Mouse (Mus musculus): ENCODE measurements around the gene Btnl10.

Gene Btnl10

DNA sequence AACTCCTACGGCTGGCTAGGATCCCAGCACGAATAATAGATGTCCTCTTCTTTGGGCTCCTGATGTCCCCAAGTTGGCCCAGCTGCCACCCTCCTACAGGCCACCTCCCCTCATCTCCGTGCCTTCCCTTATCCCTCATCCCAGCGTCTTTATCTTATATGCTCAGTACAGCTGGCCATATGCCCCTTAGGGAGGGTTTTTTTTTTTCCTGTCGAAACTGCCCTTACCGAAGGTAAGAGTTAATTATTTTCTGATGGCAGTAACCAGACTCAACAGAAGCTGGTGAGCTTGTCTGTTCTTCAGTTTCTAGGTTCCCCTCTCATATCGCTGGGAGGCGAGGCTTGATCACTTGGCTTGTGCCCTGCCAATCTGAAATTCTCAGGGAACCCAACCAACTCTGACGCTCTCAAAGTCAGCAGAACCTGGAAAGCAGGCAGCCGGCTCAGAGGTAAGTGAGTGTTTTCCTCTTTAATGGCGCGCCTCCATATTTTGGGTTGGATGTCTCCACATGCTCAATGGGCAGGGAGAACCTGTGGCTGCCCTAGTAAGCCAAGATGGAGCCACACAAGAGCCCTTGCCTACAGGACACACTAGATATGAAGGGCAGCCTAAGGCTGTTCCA, at the start of gene Btnl10:
Gene Btnl10, plus strand, starts transcription at position 164 of the 622 bp plus-strand sequence.
- DNase-seq (ENCODE audit: low read depth) = no peak

DNA sequence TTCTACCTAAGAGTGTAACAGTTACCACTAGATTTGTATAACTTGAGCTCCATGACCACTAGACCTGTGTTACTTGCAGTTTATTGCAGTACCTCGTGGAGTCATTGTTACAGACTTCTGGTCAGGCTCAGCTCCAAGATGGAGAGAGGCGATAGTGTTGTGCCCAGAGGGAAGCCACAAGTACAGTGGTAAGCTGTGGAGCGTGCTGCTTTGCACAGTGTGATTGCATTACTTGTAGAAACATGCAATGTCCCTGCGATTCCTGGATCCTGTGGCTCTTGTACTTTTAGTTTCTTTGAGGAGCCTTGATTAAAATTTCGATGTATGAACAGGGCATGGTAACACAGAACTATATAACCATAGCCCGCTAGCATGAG, 49.8 kb upstream of the Btnl10 start:
- no peak for DNase-seq (ENCODE audit: low read depth)

DNA sequence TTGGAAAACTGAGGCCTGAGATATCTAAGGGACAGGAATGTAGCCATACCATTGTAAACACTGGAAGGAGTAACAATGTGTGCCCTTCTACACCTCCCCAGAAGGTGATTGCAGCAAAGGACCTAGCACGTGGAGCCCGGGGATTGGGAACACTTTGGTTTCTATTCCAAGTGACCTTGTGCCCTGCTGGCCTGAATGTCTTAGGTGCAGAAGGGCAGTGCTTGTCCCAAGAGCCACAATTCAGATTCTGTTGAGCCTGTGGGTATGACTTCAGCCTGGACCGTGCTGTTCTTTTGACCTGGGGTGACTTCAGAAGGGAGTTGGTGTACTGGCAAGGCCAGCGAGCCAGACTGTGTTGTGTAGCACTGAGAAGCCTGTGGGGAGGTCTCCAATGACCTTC, 46.7 kb upstream of the Btnl10 start:
- no peak for DNase-seq (ENCODE audit: low read depth)

DNA sequence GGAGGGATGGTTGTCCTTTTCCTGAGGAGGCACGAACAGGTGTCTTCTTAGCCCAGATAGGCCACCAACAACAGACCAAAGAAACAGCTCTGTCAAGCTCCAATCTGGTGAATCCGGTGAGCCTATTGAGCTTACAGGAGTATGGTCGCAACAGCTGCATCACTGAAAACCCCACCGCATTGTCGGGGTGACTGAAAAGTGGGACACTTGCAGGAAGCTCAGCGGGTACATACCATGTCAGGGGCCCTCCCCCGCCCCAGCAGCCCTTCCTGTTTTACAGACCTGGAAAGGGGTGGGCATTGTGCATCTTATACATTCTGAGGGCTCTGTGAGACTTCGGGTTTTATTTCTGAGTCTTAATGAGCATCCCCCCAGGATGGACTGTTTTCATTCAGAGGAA, 34.0 kb upstream of the Btnl10 start:
- no peak for DNase-seq (ENCODE audit: low read depth)

DNA sequence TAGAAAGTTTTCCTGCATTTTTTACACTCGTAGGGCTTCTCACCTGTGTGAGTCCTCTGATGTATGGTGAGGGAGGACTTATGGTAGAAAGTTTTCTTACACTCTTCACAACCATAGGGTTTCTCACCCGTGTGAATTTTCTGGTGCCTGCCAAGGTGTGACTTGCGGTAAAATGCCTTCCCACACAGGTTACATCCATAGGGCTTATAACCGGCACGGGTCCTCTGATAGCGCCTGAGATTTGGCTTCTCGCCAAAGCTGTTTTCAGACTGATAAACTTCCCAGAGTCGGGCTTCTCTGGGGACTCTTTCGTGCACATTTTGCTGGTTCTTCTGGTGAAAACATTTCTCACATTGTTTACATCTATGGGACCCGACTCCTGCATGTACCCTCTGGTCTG, 27.2 kb upstream of the Btnl10 start:
- no peak for DNase-seq (ENCODE audit: low read depth)

DNA sequence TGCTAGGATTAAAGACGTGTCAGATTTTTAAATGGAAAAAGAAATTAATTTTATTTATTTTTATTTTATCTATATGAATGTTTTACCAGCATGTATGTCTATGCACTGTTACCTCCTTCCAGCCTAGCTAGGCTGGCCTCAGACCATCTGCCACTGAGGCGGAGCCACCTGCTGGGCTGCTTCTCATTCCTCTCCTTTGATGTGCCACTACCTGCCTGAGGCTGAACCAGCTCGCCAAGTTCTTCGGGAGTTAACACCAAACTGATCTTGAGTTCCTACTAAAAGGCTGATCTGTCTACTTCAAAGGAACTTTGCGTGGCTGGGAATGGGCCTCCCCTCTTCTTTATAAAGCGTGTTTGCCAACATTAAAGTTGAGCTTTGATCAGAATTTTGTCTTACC, 23.3 kb upstream of the Btnl10 start:
- no peak for DNase-seq (ENCODE audit: low read depth)

DNA sequence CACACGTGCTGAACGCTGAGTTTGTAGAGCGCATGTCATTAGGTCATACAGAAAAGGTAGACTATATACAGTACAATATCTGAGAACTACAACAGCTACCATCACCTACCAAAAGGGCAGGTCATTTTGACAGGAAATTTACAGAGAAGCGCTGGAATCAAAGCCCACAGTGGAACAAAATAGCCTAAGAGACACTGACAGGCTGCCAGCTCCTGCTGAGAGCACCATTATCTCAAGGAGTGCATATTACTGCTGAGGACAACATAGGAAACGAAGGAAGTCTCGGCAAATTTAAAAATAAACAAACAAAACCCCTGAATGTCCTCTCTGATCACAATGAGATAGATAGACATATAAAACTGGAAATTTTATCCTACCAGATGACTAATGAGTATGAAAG, 20.2 kb upstream of the Btnl10 start:
- DNase-seq (ENCODE audit: low read depth) = no peak

DNA sequence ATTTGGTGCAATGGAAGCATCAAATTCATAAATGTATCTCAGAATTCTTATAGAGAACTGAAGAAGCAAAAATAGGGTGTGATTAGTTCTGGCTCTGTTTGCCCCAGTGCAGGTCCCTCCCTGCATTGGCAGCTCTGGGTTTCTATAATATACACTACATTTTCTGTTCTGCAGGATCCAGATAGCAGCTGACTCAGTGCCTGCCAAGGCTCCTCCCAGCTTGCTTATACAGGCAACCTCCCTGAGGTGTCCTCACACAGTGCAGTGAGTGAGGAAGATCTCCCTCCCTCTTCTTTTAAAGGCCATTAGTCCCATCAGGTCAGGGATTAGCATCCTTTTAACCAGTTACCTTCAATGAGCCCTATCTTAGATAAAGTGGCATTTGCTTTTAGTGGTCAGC, 16.6 kb upstream of the Btnl10 start:
- DNase-seq (ENCODE audit: low read depth) = no peak

DNA sequence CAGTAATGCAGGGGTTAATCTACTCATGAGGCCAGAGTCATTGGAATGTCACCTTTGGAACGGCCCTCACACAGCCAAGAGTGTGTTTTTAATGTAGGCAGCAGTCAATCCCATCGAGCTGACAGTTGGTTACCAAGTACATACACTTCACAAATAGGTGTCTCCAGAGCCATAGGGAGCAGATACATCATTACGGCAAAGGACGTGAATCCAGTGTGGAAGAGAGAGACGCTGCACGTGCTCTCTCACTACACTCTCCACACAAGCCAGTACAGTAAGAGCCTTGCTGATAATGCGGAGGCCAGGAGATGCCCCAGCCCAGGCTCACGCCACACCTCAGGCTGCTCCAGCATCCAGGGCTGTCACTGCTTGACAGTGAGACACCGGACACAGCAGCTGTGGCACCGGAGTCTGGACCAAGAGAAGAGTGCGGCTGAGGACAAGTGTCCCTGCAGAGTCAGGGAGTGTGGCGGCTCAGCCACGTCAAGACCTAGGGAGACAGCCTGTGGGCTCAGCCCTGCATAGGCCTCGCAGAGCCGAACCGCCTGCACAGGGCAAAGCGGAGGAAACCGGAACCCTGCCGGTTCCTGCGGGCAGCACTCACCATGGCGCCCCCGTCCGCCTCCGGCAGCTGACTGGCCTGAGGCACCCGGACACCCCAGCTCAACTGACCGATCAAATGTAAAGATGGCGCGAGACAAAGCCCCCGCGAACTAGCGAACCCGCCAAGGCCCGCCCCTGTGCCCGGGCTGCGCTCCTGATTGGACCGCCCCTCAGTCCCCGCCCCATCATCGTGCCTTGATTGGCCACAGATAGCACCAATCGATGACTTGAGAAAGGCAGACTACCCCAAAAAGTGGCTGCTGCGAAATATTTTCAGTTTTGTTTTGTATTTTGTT, 13.9 kb upstream of the Btnl10 start, which contains the start of gene Zfp39:
Gene Zfp39, minus strand, starts transcription at position 715 of the 899 bp plus-strand sequence.
- peak; percentile 96 for DNase-seq (ENCODE audit: low read depth)

DNA sequence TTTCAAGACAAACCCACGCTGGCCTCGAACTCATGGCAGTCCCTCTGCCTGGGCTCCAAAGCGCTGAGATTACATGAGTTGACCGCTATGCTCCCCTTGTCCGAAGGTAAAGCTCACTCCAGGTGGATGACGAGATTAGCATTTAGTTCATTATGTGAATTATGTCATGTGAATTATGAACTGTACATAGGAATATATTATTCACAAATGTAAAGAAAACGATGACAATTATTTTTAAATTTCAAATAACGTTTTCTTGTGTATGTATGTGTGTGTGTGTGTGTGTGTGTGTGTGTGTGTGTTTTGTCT, 13.3 kb upstream of the Btnl10 start:
- DNase-seq (ENCODE audit: low read depth) = no peak

DNA sequence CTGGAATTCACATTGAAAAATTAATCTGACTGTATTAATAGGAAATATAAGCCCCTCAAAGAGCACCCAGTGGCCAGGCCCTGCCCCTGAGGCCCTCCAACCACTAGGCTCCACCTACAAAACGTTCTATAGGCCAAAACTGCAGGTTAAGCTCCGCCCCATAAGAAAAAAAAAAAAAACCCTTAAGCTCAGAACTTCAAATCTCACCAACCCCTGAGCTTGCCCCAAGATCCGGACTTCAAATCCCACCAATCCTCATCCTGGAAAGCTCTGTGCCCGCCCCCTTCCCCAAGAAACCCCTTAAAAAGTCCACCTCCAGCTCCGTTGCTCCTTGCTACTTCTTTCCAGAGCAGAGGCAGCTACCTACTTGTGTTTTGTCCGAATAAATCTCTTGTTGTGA, 12.9 kb upstream of the Btnl10 start:
- peak; percentile 70 for DNase-seq (ENCODE audit: low read depth)

DNA sequence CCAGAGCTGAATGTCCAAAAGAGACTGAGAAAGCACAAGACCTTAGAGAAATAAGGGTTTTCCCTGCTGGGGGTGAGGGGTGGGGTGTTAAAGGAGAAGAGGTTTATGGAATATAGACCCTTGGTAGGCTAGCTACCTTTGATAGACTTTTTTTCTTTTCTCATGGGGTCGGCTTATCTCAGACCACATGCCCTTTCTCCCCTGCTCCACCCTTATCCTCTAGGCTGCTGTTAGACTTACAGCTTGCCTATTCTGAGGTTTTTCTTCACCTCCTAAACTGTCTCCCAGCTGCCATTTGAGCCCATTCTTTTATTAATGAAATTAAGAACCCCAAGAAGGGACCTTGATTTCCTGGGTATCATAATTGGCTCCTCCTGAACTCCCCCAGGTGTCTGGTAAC, 3.9 kb upstream of the Btnl10 start:
- no peak for DNase-seq (ENCODE audit: low read depth)

DNA sequence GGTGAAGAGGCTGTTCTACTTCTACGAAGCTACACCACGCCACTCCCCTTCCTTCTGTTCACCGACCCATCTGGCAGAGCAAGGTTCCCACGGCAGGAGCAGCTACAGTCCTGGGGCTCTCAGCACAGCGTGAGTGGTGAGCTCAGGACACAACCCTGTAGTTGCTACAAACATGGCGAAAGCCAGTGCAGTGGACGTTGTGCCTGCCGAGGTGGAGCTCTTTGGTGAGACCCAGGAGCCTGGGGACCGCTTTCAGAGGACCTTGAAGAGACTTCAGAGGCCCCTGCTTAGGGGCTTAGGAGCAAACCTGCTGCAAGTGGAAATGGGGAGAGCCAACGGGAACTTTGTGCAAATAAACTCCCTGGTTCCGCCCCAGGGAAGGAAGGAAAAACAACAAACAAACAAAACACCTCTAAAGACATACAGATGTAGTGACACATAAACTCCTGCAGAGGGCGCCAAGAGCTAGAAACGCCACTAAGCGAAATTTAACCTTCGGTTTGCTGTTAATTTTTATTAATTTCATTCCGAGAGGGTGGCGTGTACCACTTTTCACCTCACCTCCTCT, 3.2 kb upstream of the Btnl10 start:
- DNase-seq (ENCODE audit: low read depth) = peak; percentile 59

DNA sequence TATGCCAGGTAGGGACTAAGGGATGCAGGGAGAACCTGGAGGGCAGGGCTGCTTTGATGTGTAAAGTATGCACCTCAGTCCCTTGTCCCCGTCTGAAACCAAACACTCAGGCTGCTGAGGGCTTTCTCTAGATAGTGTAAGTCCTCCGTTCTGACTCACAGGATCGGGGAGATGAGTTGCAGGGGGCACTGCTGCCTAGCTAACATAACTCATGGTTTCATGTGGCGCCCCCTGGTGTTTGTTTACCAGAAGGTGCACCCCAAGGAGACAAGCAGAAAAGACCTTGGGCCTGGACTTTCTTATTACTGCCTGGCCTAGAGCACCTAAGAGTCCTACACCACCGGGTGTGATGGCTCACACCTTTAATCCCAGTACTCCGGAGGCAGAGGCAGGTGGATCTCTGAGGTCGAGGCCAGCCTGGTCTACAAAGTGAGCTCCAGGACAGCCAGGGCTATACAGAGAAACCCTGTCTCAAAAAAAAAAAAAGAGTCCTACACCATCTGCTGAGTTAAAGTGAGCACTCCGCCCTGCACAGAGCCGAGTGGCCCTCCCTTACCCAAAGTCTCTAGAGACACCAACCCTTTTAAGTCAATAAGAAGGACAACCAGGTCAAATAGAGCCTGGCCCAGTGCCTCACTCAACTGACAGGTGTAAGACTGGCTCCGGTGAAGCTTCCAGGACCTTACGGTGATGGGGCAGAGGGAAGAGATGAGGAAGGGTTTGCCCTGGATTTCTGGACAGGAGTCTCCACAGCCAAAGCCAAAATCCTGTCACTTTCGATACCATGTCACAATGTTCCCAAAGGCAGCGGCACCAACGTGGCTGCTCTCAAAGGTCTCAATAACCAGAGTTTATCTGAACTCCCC, 596 bp upstream of the Btnl10 start:
- peak; percentile 56 for DNase-seq (ENCODE audit: low read depth)

DNA sequence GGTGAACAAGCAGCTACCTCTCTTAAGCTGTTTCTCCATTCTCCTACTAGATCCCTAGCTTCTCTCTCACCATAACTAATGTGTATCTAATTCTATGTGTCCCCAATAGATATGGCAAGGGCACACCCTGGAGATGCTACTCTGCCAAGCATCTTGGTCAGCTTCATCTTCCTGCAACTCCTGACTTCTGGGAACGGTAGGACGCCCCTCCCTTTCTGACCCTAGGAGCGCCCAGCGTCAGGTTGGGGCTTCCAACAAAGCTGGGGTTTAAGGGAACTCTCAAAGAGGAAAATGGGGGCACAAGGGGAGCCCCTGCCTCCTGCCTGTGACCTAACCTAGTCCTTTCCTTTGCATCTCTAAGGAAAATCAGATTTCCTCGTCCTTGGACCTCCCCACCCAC, 1.1 kb downstream of the Btnl10 start:
- no peak for DNase-seq (ENCODE audit: low read depth)

DNA sequence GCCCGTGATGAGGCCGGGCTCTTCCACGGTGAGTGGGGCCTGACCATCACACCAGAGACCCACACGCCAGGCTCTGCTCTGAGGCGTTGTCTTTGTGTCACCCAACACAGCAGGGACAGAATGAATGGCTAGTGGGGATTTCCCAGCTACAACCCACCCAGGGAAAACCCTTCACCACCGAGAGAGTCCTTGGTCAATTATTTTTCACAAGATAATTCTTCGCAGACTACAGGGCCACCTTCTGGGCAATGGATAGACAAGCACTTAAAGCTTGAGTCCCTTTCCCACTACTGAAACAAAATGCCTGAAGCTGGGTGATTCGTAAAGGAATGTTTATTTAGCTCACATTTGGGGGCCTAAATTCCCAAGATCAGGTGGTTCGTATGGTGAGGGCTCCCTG, 4.7 kb downstream of the Btnl10 start:
- no peak for DNase-seq (ENCODE audit: low read depth)

DNA sequence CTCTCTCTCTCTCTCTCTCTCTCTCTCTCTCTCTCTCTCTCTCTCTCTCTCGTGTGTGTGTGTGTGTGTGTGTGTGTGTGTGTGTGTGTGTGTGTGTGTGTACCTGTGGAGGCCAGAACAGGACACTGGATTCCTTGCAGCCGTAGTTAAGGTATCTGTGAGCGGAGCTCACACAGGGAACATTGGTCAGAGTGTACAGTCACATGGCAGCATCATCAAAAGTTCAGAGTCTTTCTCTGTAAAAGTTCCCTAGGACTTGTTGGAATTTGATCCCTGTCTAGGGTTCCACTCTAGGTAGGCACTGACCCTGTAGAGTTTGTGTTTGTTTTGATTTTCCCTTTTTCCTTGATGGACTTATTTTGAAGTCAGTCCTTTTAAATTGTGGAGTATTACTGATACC, 8.9 kb downstream of the Btnl10 start:
- DNase-seq (ENCODE audit: low read depth) = no peak

DNA sequence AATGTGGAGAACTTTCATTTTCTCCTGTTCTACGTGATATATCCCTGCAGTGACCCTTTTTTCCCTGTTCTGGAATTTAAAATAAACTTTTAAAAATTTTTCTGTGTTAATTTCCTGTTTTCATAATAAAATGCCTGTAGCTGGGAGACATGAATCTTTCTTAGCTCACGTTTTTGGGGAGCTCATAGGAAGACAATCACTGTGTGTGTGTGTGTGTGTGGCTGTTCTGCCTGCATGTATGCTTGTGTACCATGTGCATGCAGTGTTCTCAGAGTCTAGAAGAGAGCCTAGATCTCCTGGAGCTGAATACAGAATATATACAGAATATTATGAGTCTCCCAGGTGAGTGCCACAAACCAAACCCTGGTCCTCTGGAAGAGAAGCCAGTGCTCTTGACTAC, 9.3 kb downstream of the Btnl10 start:
- DNase-seq (ENCODE audit: low read depth) = no peak

DNA sequence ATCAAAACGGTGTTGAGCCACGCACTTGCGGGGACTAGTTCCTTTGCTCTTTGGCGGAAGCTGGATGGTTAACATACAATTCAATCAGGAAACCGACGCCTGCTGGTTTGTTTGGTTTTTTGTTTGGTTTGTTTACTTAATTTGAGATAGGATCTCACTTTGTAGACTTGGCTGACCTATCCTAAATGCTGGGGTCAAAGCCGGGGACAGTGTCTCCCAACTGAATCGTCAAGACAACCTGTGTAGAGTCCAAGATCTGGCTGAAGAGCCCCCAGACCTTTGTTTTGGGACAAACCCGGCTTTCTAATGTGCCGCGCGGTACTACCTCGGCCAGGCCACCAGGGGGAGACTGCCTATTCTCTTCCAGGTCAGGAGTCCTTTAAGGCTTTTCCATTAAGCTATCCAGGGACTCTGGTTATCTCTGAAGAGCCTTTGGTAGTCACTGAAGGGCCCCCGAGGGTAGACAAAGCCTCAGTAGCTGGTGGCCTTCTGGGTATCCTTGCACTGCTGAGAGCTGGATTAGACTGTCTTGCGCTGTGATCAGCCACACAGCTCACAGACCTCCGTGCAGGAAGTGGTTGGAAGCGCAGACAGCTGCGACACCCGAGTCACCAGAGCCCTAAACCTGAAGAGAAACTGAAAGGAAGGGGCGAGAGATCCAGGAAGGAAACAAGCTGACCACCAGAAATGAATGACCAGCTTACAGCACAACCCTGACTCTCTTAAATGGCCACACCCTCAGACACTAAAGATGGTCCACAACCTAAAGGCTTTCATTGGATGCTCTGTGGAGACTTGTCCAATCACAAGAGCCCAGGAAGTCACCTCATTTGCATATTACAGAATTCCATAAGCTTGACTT, 10.3 kb downstream of the Btnl10 start:
- peak; percentile 77 for DNase-seq (ENCODE audit: low read depth)

DNA sequence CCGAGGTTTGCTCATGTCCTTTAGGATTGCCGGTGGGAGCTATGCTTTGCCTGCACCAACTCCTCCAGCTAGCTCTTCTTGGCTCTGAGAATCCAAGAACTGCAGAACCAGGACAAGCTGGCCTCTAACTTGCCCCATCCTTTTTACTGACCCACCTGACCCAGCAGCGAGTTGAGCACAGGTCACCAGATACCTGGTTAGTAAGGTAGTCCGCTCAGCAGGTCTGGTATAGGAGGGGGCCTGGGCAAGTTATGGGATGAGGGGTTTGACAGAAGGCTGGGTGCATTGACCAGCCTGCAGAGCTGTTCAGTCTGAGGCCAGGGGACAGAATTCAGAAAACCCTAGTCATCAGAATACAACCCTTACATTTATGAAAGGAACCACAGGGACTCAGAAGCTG, 11.3 kb downstream of the Btnl10 start:
- DNase-seq (ENCODE audit: low read depth) = no peak

DNA sequence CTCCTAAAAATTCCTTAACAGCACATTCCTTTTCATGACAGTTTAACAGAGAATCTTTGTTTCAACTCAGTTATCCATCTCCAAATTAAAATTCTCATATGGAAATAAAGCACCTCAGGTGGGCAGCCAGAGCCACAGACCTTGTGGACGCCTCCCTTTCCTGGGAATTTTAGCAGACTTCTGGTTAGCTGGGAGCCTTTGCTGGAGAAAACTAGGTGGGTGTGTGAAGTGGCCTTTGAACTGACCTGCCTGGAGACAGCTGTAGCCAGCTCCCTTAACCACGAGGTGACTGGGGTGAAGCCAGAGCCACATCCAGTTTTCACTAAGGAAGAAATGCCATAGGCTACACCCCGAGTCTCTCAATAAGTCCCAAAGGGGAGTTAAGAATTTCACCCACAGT, 11.9 kb downstream of the Btnl10 start:
- no peak for DNase-seq (ENCODE audit: low read depth)

DNA sequence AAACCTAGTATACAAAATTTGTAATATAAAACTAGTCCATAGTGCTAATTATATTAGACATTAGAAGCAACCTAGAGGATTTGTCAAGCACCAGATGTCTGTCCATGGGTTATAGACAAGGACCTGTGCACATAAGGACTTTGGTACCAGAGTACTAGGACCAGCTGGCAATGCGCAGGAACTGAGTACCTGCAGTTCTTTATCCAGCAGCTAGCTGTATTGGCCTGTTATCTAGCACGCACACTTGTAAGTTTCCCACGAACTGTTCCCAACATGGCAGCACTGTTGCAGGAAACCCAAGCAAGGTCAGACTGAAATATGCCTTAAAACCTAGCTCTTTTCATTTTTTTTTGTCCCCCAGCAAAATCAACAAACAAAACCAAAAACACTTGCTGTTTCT, 12.5 kb downstream of the Btnl10 start:
- DNase-seq (ENCODE audit: low read depth) = no peak
